ENCODE assay signal across 1 mouse cellular context in genomic region chr6:87658816-87659215, GRCm38 (mm10).
TF ChIP-seq lines count a peak whose summit lies in the region.

No protein-coding gene starts in this region.

TF ChIP-seq in MEL, 35 proteins besides CTCF, POLR2A, EP300 and RAD21 (continued from another document):
- TF ChIP-seq ETS1 (IDR thresholded peaks at IDR 0.05; ENCODE audit: low read depth, low read length) (peak; percentile 99), MAFK (IDR thresholded peaks at IDR 0.05; ENCODE audit: borderline replicate concordance, low read depth, low read length) (peak; percentile 59; the same call in 1 of the 2 replicates), ZMIZ1 (IDR thresholded peaks at IDR 0.05; ENCODE audit: low read depth, low read length) (no peak), JUND (IDR thresholded peaks at IDR 0.05; ENCODE audit: low read depth, low read length) (peak; percentile 28; the same call in 1 of the 2 replicates), MAZ (IDR thresholded peaks at IDR 0.05; ENCODE audit: low read depth, low read length) (peak; percentile 61; the same call in 1 of the 2 replicates), CHD2 (IDR thresholded peaks at IDR 0.05; ENCODE audit: low read length) (no peak; the same call in 1 of the 2 replicates), CHD1 (IDR thresholded peaks at IDR 0.05; ENCODE audit: low read depth, low read length) (no peak), NRF1 (IDR thresholded peaks at IDR 0.05; ENCODE audit: insufficient read depth, low read depth, low read length, poor library complexity, severe bottlenecking) (no peak), ZC3H11A (IDR thresholded peaks at IDR 0.05; ENCODE audit: low read depth, low read length) (no peak), POLR2AphosphoS2 (IDR thresholded peaks at IDR 0.05; ENCODE audit: low read length) (peak; percentile 65; the same call in 1 of the 2 replicates)
